Mouse (Mus musculus): Measurements from ENCODE around the gene C77080.

The C77080 gene

GRCm38 (mm10) chr4:129266821-129267220, 5.6 kb upstream of the C77080 start:
- in situ Hi-C loops (cut with MboI): no loop called here

GRCm38 (mm10) chr4:129266191-129266590, 5.0 kb upstream of the C77080 start:
- in situ Hi-C loops (cut with MboI): no loop called here

DNA sequence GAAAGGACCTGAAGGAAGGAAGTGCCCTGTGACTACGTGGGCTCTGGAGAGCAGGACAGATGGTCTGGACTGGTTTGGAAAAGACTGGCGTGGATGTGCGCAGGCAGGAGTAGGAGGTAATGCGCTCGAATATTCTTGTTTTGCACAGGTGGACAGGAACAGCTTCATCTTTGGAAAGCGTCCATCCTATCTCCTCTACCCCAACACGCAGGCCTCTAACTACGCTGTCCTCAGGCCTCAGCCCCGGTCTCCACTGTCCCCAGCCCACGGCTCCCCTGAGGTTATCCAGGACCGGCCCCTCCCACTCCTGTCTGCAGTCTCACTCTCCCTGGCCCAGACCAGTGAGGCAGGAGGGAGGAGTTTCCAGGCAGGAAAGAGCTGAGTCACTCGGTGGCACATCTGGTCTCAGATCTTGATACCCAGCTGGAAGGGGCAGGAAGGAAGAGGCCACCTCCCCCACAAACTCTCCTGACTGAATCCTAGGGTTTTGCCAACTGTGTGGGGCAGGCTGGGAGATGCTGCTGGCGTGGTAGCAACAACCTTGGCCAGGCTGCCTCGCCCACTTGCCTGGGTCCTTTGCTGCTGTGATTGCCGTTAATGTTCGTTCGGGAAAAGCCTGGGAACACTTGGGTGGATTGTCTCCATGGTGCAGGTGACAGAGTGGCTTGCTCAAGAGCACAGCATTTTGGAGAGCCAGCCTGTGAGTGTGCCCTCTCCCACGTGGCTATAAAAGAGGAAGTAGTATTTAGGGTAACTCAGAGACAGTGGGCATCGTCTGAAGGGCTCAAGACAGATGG, 2.2 kb upstream of the C77080 start:
- in situ Hi-C loops (cut with MboI): no loop called here

GRCm38 (mm10) chr4:129260678-129261077, 526 bp downstream of the C77080 start:
- in situ Hi-C loops (cut with MboI): no loop called here

GRCm38 (mm10) chr4:129259101-129259500, 2.1 kb downstream of the C77080 start:
- in situ Hi-C loops (cut with MboI): no loop called here

DNA sequence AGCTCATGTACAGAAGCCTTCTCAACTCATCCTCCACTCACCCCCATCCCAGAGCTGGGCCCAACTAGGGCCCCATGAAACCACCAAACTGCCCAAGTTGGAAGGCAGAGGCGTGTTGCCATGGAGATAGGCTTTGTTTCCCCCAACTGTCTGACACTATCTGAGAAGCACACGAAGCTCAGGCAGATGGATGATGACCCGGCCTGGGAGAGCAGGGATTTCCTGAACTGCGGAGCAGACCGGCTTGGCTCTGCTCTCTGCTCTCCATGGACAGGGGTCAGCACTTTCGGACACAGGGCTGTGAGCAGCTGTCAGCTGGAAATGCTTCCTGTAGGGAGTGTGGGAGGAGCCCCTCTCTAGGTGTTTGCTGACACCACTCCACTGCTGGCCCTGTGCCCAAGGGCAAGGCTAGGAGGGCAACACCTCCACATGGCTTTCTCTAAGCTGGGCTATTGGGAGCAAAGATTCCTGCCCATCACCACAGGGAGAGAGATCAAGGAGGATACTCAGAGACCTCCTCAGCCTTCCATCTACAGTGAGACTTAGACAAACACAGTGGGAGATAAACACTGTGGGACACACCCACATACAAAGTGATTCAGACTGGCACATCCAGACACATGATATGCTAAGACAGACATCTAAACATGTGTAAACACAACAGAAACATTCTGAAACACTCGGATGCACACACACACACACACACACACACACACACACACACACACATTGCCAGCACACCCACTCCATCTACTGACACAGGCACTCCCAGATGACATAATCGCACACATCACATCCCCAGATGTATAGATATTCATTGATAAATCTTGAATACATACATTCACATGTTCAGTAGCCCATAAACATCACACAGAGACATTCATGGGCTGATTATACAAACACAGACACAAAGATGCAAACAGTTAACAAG, 4.5 kb downstream of the C77080 start:
- in situ Hi-C loops (cut with MboI): no loop called here

GRCm38 (mm10) chr4:129254571-129254970, 6.6 kb downstream of the C77080 start:
- in situ Hi-C loops (cut with MboI): no loop called here

GRCm38 (mm10) chr4:129252492-129252891, 8.7 kb downstream of the C77080 start:
- in situ Hi-C loops (cut with MboI): no loop called here

DNA sequence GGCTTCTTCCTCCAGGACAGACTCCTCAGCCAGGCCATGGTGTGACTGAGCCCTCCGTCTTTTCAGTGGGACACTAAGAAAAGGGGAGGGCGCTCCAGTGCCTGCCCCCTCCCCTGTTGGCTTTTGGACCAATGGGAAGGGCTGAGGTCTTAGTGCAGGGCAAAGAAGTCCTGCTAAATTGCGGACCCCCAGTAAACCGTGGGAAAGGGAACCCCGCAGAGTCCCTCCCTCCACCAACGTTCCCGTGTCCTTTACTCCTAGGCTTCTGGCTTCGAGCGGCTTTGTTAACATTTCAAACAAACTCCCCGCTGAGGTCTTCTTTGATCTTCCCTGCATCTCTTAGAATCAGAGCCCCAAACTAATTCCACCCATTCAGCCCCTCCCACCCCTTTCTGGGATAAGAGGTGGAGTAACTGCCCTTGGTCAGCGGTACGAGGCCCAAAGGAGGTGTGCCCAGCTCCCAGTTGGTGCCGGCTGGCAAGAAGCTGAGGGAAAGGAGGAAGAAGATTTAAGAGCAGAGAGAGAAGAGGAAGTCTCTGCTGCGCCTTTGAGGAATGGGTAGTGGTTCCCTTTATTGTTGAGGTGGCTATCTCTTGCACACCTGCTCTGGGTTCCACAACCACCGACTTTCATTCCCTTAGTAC, 9.6 kb downstream of the C77080 start:
- in situ Hi-C loops (cut with MboI): no loop called here

- in situ Hi-C loops (cut with MboI): no loop called here
Measured at GRCm38 (mm10) chr4:129250759-129251481, 10.3 kb downstream of the C77080 start.

- in situ Hi-C loops (cut with MboI): no loop called here
Measured at GRCm38 (mm10) chr4:129249288-129249687, 11.9 kb downstream of the C77080 start.

DNA sequence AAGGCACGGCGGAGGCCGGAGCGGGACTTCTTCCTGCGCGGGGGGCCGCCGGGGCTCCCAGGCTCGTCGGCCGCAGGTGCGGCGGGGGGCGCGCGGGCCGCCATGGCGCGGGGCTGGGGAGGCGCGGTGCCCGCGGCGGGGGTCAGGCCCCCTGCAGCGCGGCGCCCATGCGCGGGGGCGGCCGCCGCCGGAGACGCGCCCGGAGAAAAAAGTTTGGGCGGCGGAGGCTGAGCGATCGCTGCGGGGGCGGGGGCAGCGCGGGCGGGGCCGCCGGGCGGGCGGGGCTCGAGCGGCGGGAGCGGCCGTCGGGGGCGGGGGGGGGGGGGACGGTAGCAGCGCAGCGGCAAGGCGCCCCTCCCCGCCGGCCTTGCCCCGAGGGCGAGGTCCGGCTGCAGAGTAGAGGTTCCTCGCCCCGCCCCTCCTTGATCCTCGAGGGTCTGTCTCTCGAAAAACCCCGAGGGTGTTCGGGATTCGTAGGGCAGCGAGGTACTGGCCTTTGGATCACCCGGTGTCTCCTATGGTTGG, 12.9 kb downstream of the C77080 start:
- in situ Hi-C loops (cut with MboI): no loop called here

- in situ Hi-C loops (cut with MboI): no loop called here
Measured at GRCm38 (mm10) chr4:129247381-129248242, 13.6 kb downstream of the C77080 start.

DNA sequence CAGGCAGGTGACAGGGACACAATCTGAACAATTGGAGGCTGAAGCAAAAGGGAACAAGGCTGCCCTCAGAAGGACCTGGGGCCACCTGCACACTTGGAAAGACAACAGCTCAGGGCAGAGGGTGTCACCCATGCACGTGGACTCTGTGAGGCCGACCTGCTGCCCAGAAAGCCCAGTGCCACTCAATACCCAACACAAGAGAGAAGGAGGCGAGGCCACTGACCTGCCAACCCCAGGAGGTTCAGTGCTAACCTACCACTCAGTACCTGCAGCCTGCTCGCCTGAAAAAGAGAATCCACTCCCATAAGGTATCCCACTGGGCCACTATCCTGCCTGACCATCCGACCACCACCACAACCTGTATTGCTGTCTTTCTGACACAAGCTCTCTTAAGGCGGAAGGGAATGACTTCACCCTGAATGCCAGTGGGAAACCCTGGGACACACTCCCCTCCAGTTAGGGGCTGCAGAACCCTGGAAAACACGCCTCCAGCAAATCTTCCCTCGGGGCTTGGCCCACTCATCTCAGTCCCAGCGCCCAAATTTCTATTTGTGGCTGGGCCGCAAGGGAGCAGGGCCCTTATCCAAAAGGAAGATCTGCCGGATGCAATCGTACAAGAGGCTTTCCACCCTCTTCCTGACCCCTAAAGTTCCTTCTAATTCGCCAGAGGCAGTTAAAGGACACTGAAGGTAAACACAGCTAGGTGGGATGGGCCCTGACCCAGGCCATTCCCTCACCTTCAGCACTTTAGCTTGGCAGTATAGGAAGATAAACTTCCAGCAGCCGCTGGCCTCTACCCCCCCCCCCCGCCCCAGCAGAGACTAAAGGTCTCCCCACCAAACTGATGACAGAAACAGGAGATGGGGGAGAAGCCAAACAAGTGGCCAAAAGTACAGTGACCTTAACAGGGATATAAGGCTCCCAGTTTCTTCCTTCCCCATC, 14.6 kb downstream of the C77080 start:
- in situ Hi-C loops (cut with MboI): no loop called here

- in situ Hi-C loops (cut with MboI): no loop called here
Measured at GRCm38 (mm10) chr4:129244802-129245201, 16.4 kb downstream of the C77080 start.

DNA sequence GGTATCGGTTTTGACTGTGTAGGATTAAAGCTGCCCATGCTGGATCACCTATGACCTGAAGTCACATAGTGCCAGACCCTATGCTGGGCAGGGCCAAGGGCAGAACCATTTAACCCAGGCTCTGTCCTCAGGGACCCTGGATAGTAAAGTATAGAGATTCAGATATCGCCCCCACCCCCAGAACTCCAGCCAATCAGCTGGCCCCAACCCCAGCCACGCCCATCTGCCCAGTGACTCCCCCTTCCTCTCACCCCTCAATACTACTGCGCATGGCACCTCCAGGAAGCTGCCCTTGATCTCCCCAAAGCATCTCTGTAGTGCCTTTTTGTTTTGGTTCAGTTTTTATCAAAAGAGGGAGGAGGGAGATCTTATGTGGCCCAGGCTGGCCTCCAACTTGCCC, 18.4 kb downstream of the C77080 start:
- in situ Hi-C loops (cut with MboI): no loop called here

DNA sequence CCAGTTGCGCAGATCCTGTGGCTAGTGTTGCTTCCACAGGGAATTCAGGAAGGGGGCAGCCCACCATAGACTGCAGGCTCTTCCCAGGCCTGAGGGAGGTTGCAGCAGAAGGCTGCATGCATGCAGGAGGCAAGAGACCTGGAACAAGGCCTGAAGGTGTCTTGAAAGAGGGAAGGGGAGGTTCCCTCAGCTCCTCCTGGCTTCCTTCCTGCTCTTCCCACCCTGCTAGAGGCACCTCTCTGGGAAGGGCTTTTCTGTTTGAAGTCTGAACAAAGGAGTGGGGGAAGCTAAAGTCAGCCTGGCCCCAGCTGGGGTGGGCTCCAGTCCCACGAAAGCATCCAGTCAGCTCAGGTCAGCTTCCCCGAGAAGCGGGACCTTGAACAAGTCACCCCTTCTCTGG, 18.9 kb downstream of the C77080 start:
- in situ Hi-C loops (cut with MboI): no loop called here

DNA sequence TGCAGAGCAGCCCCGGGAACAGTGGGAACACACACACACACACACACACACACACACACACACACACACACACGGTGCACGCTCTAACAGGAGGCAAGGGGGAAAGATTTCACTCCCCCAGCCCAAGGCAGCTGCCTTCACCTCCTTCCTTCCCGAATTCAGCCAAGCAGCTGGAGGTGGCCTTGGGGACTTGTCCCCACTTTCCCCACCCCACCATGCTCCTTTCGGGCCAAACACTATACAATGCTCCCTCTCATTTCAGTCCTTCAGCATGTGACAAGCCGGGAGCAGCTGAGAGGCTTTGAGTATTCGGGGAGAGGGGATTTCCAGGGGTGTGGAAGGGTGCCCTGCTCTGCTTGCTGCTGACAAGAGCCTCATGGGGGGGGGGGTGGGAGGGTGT, 19.3 kb downstream of the C77080 start:
- in situ Hi-C loops (cut with MboI): no loop called here

GRCm38 (mm10) chr4:129239075-129239474, 22.1 kb downstream of the C77080 start:
- in situ Hi-C loops (cut with MboI): no loop called here
